Mouse (Mus musculus) heart, embryonic 12.5 days (tissue): ENCODE results near the gene Brap. TPM values are rescaled to one million over a fixed set of nuclear protein-coding genes. Genes with fewer than 3 reads are reported as not detected.

Experiments
- ATAC-seq: fragments of 200-750 bp; cut with Nextera tagmentation; 2 replicates; pipeline ENCODE4 v1.8.0; 2017; ENCODE audit warnings: moderate TSS enrichment, moderate library complexity; ENCODE audit not compliant: insufficient number of reproducible peaks, low FRiP score
- H3K27ac ChIP-seq: fragments of 300-500 bp; sonication (generic); 2 replicates; pipeline ENCODE4 v1.5.1; 2016; ENCODE audit warnings: mild to moderate bottlenecking, moderate library complexity; ENCODE audit not compliant: poor library complexity, severe bottlenecking
- H3K27me3 ChIP-seq: fragments of 300-500 bp; sonication (generic); replicated peaks from 2 replicates; pipeline ENCODE4 v1.6.1; 2016; ENCODE audit warnings: mild to moderate bottlenecking, moderate library complexity
- H3K36me3 ChIP-seq: fragments of 300-500 bp; sonication (generic); 2 replicates; pipeline ENCODE4 v1.6.1; 2016; ENCODE audit warnings: mild to moderate bottlenecking, moderate library complexity
- H3K4me1 ChIP-seq: fragments of 300-500 bp; sonication (generic); replicated peaks from 2 replicates; pipeline ENCODE4 v1.6.1; 2016; ENCODE audit warnings: mild to moderate bottlenecking
- H3K4me2 ChIP-seq: fragments of 300-500 bp; sonication (generic); 2 replicates; pipeline ENCODE4 v1.6.1; 2016; ENCODE audit warnings: mild to moderate bottlenecking, moderate library complexity
- H3K4me3 ChIP-seq: fragments of 300-500 bp; sonication (generic); 2 replicates; pipeline ENCODE4 v1.5.1; 2016; ENCODE audit warnings: mild to moderate bottlenecking
- H3K9ac ChIP-seq: fragments of 300-500 bp; sonication (generic); 2 replicates; pipeline ENCODE4 v1.6.1; 2016; ENCODE audit warnings: mild to moderate bottlenecking, moderate library complexity
- H3K9me3 ChIP-seq: fragments of 300-500 bp; sonication (generic); replicated peaks from 2 replicates; pipeline ENCODE4 v1.6.1; 2016; ENCODE audit warnings: mild to moderate bottlenecking, moderate library complexity
- WGBS: fragments of 180-500 bp; shearing (Covaris S2); methylation state at CpG from one replicate; pipeline ENCODE4 v1.1.7; 2016; 5-methylcytosine and 5-hydroxymethylcytosine counted together
- polyA plus RNA-seq: library from polyadenylated mRNA; unstranded; fragments of >200 nt; fragmentation: Nextera tagmentation; extraction: Ambion mirVana; gene quantifications from 2 replicates; pipeline ENCODE4 v1.2.1, GENCODE M21; 2016

Gene Brap
- polyA plus RNA-seq, 1 experiment from 2014 or later, result 34.8 TPM

- no peak overlapping the region for H3K4me2 ChIP-seq
- H3K4me3 ChIP-seq, result no peak overlapping the region
- H3K36me3 ChIP-seq, result peaks cover 9% of the 10 kb centered on the region
- no peak for ATAC-seq
- no peak overlapping the region for H3K27ac ChIP-seq
- 78% methylated on average over 5 of the region's 5 CpGs for WGBS
- H3K4me1 ChIP-seq, result peaks cover 74% of the 10 kb centered on the region
- H3K9ac ChIP-seq, result no peak overlapping the region
- H3K27me3 ChIP-seq, result no peaks in the 10 kb centered on the region
- H3K9me3 ChIP-seq, result no peaks in the 10 kb centered on the region
Measured at GRCm38 (mm10) chr5:121718462-121718861, 58.1 kb downstream of the Brap start.

- Histone ChIP-seq H3K4me1 (peaks cover 64% of the 10 kb centered on the region), H3K27me3 (no peaks in the 10 kb centered on the region), H3K9me3 (no peaks in the 10 kb centered on the region), H3K4me3 (no peak overlapping the region), H3K4me2 (no peak overlapping the region), H3K27ac (no peak overlapping the region), H3K36me3 (peaks cover 9% of the 10 kb centered on the region), H3K9ac (no peak overlapping the region)
- ATAC-seq, result no peak
- 85% methylated on average over 5 of the region's 5 CpGs for WGBS
Measured at GRCm38 (mm10) chr5:121720888-121721585, 60.7 kb downstream of the Brap start.

GRCm38 (mm10) chr5:121721841-121722240 lies 61.5 kb downstream of the Brap start:
- no peak overlapping the region for H3K4me3 ChIP-seq
- peaks cover 58% of the 10 kb centered on the region for H3K4me1 ChIP-seq
- H3K27ac ChIP-seq, result peak overlapping the region; percentile 30; the same call in 1 of the 2 replicates
- H3K4me2 ChIP-seq, result no peak overlapping the region
- peaks cover 9% of the 10 kb centered on the region for H3K36me3 ChIP-seq
- ATAC-seq, result no peak
- H3K9ac ChIP-seq, result no peak overlapping the region
- no peaks in the 10 kb centered on the region for H3K27me3 ChIP-seq
- 60% methylated on average over 3 of the region's 3 CpGs for WGBS
- H3K9me3 ChIP-seq, result no peaks in the 10 kb centered on the region

GRCm38 (mm10) chr5:121724678-121725077 lies 64.3 kb downstream of the Brap start:
- 61% methylated on average over 1 of the region's 1 CpGs for WGBS
- Histone ChIP-seq H3K4me3 (no peak overlapping the region), H3K27ac (peak overlapping the region; percentile 6; the same call in 1 of the 2 replicates), H3K9me3 (no peaks in the 10 kb centered on the region), H3K4me1 (peaks cover 48% of the 10 kb centered on the region), H3K4me2 (no peak overlapping the region), H3K27me3 (no peaks in the 10 kb centered on the region), H3K9ac (no peak overlapping the region), H3K36me3 (peaks cover 9% of the 10 kb centered on the region; the same call in 1 of the 2 replicates)
- no peak for ATAC-seq

GRCm38 (mm10) chr5:121730057-121730456 lies 69.7 kb downstream of the Brap start:
- Histone ChIP-seq H3K4me1 (peaks cover 11% of the 10 kb centered on the region; the same call in 1 of the 2 replicates), H3K36me3 (peaks cover 21% of the 10 kb centered on the region), H3K9me3 (peaks cover 3% of the 10 kb centered on the region; the same call in 1 of the 2 replicates), H3K9ac (no peak overlapping the region), H3K27ac (no peak overlapping the region), H3K4me3 (no peak overlapping the region), H3K4me2 (no peak overlapping the region), H3K27me3 (no peaks in the 10 kb centered on the region)
- 92% methylated on average over 2 of the region's 2 CpGs for WGBS
- no peak for ATAC-seq

- H3K4me2 ChIP-seq, result no peak overlapping the region
- peaks cover 3% of the 10 kb centered on the region; the same call in 1 of the 2 replicates for H3K9me3 ChIP-seq
- no peak overlapping the region for H3K9ac ChIP-seq
- peaks cover 10% of the 10 kb centered on the region for H3K4me1 ChIP-seq
- H3K27me3 ChIP-seq, result no peaks in the 10 kb centered on the region
- ATAC-seq, result no peak
- WGBS, result 96% methylated on average over 3 of the region's 3 CpGs
- H3K36me3 ChIP-seq, result peaks cover 19% of the 10 kb centered on the region
- H3K27ac ChIP-seq, result no peak overlapping the region
- no peak overlapping the region for H3K4me3 ChIP-seq
Measured at GRCm38 (mm10) chr5:121736641-121737040, 76.3 kb downstream of the Brap start.

Other genes starting within 250 kb of the Brap start
- gene Tmem116, start 208.7 kb upstream of the Brap start, polyA plus RNA-seq, result 4.5 and 4.7 TPM in 2 replicates
- 152 TPM in 2 replicates for gene Erp29, start 208.1 kb upstream of the Brap start, polyA plus RNA-seq
- 0.08 and 0.32 TPM in 2 replicates for gene Adam1b, start 157.1 kb upstream of the Brap start, polyA plus RNA-seq
- gene Adam1a, start 115.1 kb upstream of the Brap start, polyA plus RNA-seq, result 0.59 and 1.5 TPM in 2 replicates
- gene Gm42878, start 115.1 kb upstream of the Brap start, polyA plus RNA-seq, result not detected in 2 replicates
- gene Mapkapk5, start 114.7 kb upstream of the Brap start, polyA plus RNA-seq, result 38.8 and 40.0 TPM in 2 replicates
- 64.0 and 72.0 TPM in 2 replicates for gene Aldh2, start 66.7 kb upstream of the Brap start, polyA plus RNA-seq
- 5.8 and 6.1 TPM in 2 replicates for gene Acad12, start 41.6 kb upstream of the Brap start, polyA plus RNA-seq
- gene Acad10, start within 50 bp of the Brap start, polyA plus RNA-seq, result 1.4 and 1.5 TPM in 2 replicates
- gene Atxn2, start 50.8 kb downstream of the Brap start, polyA plus RNA-seq, result 82.4 and 83.2 TPM in 2 replicates
- 22.6 and 24.9 TPM in 2 replicates for gene Sh2b3, start 177.1 kb downstream of the Brap start, polyA plus RNA-seq
- gene Pheta1, start 188.4 kb downstream of the Brap start, polyA plus RNA-seq, result 17.1 and 17.8 TPM in 2 replicates